Mouse (Mus musculus) kidney, postnatal 0 days (tissue): ENCODE measurements at regions not wholly inside any gene's neighbourhood (a gene's known extent, or its start where the extent isn't known, plus 50 kb on each side); places are given as distances from the start of the nearest gene placed in this dataset.

ENCODE experiments used
- ATAC-seq: fragments of 200-750 bp; cut with Nextera tagmentation; replicated peaks from 2 replicates; pipeline ENCODE4 v1.8.0; 2017; ENCODE audit warnings: low read depth, moderate number of reproducible peaks, moderate TSS enrichment, moderate library complexity; ENCODE audit not compliant: low FRiP score
- DNase-seq: peaks from one replicate; pipeline ENCODE4 v3.0.0-alpha.2; 2016; ENCODE audit warnings: low spot score
- H3K27ac ChIP-seq: fragments of 300-500 bp; sonication (generic); 2 replicates; pipeline ENCODE4 v1.5.1; 2014; ENCODE audit warnings: mild to moderate bottlenecking
- H3K27me3 ChIP-seq: fragments of 300-500 bp; sonication (generic); 2 replicates; pipeline ENCODE4 v1.6.1; 2014; ENCODE audit warnings: low read length, mixed read lengths; ENCODE audit not compliant: insufficient read depth
- H3K36me3 ChIP-seq: fragments of 300-500 bp; sonication (generic); 2 replicates; pipeline ENCODE4 v1.6.1; 2014; ENCODE audit warnings: low read length, mixed read lengths; ENCODE audit not compliant: insufficient read depth
- H3K4me1 ChIP-seq: fragments of 300-500 bp; sonication (generic); replicated peaks from 2 replicates; pipeline ENCODE4 v1.6.1; 2014; ENCODE audit warnings: antibody characterized with exemption, low read length, mixed read lengths; ENCODE audit not compliant: insufficient read depth
- H3K4me2 ChIP-seq: fragments of 300-500 bp; sonication (generic); 2 replicates; pipeline ENCODE4 v1.6.1; 2014; ENCODE audit warnings: mild to moderate bottlenecking, low read length, moderate library complexity, mixed read lengths
- H3K4me3 ChIP-seq: fragments of 300-500 bp; sonication (generic); replicated peaks from 2 replicates; pipeline ENCODE4 v1.5.1; 2014; ENCODE audit warnings: low read depth, low read length
- H3K9ac ChIP-seq: fragments of 300-500 bp; sonication (generic); 2 replicates; pipeline ENCODE4 v1.6.1; 2014; ENCODE audit warnings: low read depth, low read length
- H3K9me3 ChIP-seq: fragments of 300-500 bp; sonication (generic); replicated peaks from 2 replicates; pipeline ENCODE4 v1.6.1; 2016; ENCODE audit warnings: low read length, inconsistent platforms, mixed read lengths
- CTCF ChIP-seq: IDR thresholded peaks from 2 replicates; pipeline ENCODE4 v1.5.1; 2016; ENCODE audit warnings: antibody characterized with exemption, low read depth, mild to moderate bottlenecking, moderate library complexity
- WGBS: fragments of 180-500 bp; shearing (Covaris S2); extraction: QIAGEN DNeasy Blood & Tissue Kit; methylation state at CpG from one replicate; pipeline ENCODE4 v1.1.7; 2014; 5-methylcytosine and 5-hydroxymethylcytosine counted together

- H3K27ac ChIP-seq: no peak overlapping the region
- TF ChIP-seq CTCF: no peak
- DNase-seq: peak; percentile 51
Observed at GRCm38 (mm10) chr17:85888568-85889398, 200.7 kb upstream of the Six2 start.

GRCm38 (mm10) chr17:85886675-85887074, 198.6 kb upstream of the Six2 start:
- no peak for TF ChIP-seq CTCF
- H3K9ac ChIP-seq: no peak overlapping the region
- H3K36me3 ChIP-seq: no peaks in the 10 kb centered on the region
- no peak overlapping the region for H3K4me2 ChIP-seq
- no peaks in the 10 kb centered on the region for H3K4me1 ChIP-seq
- 0 out of 2 replicates have a peak, but pooled peaks cover 3% of the 10 kb centered on the region for H3K27me3 ChIP-seq
- no peak for DNase-seq
- no peak for ATAC-seq
- H3K27ac ChIP-seq: no peak overlapping the region
- H3K9me3 ChIP-seq: no peaks in the 10 kb centered on the region
- H3K4me3 ChIP-seq: no peak overlapping the region
- WGBS: 64% methylated on average over 6 of the region's 6 CpGs

More at GRCm38 (mm10) chr17:85888568-85889398, 200.7 kb upstream of the Six2 start:
- Histone ChIP-seq H3K4me1 (no peaks in the 10 kb centered on the region), H3K36me3 (no peaks in the 10 kb centered on the region), H3K9me3 (no peaks in the 10 kb centered on the region), H3K4me2 (no peak overlapping the region), H3K4me3 (no peak overlapping the region), H3K9ac (no peak overlapping the region), H3K27me3 (0 out of 2 replicates have a peak, but pooled peaks cover 3% of the 10 kb centered on the region)
- peak; percentile 40; the same call in 1 of the 2 replicates for ATAC-seq
- 34% methylated on average over 10 of the region's 10 CpGs for WGBS

GRCm38 (mm10) chr17:85886237-85886636, 198.2 kb upstream of the Six2 start:
- Histone ChIP-seq H3K9me3 (no peaks in the 10 kb centered on the region), H3K4me2 (no peak overlapping the region), H3K9ac (no peak overlapping the region), H3K36me3 (no peaks in the 10 kb centered on the region), H3K27me3 (0 out of 2 replicates have a peak, but pooled peaks cover 3% of the 10 kb centered on the region), H3K4me1 (no peaks in the 10 kb centered on the region), H3K4me3 (no peak overlapping the region), H3K27ac (no peak overlapping the region)
- TF ChIP-seq CTCF: no peak
- WGBS: 48% methylated on average over 4 of the region's 4 CpGs
- no peak for ATAC-seq
- DNase-seq: no peak

- H3K27me3 ChIP-seq: no peaks in the 10 kb centered on the region
- H3K4me2 ChIP-seq: no peak overlapping the region
- WGBS: 34% methylated on average over 8 of the region's 8 CpGs
- no peak overlapping the region for H3K27ac ChIP-seq
- TF ChIP-seq CTCF: no peak
- H3K36me3 ChIP-seq: no peaks in the 10 kb centered on the region
- no peaks in the 10 kb centered on the region; the same call in 1 of the 2 replicates for H3K4me1 ChIP-seq
- ATAC-seq: no peak
- no peaks in the 10 kb centered on the region for H3K9me3 ChIP-seq
- no peak overlapping the region for H3K9ac ChIP-seq
- DNase-seq: no peak
- no peak overlapping the region for H3K4me3 ChIP-seq
Observed at GRCm38 (mm10) chr17:85881636-85882170, 193.6 kb upstream of the Six2 start.

GRCm38 (mm10) chr17:85881046-85881445, 193.0 kb upstream of the Six2 start:
- ATAC-seq (no peak), DNase-seq (no peak)
- H3K4me2 ChIP-seq: no peak overlapping the region
- H3K9me3 ChIP-seq: no peaks in the 10 kb centered on the region
- WGBS: 50% methylated on average over 5 of the region's 5 CpGs
- no peaks in the 10 kb centered on the region for H3K36me3 ChIP-seq
- H3K27ac ChIP-seq: no peak overlapping the region
- H3K4me1 ChIP-seq: no peaks in the 10 kb centered on the region; the same call in 1 of the 2 replicates
- TF ChIP-seq CTCF: no peak
- no peak overlapping the region for H3K9ac ChIP-seq
- no peak overlapping the region for H3K4me3 ChIP-seq
- no peaks in the 10 kb centered on the region for H3K27me3 ChIP-seq

GRCm38 (mm10) chr17:85877426-85877825, 189.4 kb upstream of the Six2 start:
- H3K9me3 ChIP-seq: no peaks in the 10 kb centered on the region
- WGBS: 46% methylated on average over 3 of the region's 3 CpGs
- no peak overlapping the region for H3K4me2 ChIP-seq
- no peaks in the 10 kb centered on the region; the same call in none of the 2 replicates for H3K4me1 ChIP-seq
- H3K27ac ChIP-seq: no peak overlapping the region
- no peaks in the 10 kb centered on the region for H3K36me3 ChIP-seq
- no peak for DNase-seq
- H3K4me3 ChIP-seq: no peak overlapping the region
- ATAC-seq: no peak
- H3K9ac ChIP-seq: no peak overlapping the region
- peak; percentile 62 for TF ChIP-seq CTCF
- H3K27me3 ChIP-seq: peaks cover 12% of the 10 kb centered on the region; the same call in 1 of the 2 replicates
